Mouse (Mus musculus): ENCODE data around the gene Cyp3a13.
"Not testable (repeated sequence)": the region's sequence is repeated elsewhere in the genome, so short reads cannot be mapped to it uniquely, and the experiment has no call there.

The Cyp3a13 gene

DNA sequence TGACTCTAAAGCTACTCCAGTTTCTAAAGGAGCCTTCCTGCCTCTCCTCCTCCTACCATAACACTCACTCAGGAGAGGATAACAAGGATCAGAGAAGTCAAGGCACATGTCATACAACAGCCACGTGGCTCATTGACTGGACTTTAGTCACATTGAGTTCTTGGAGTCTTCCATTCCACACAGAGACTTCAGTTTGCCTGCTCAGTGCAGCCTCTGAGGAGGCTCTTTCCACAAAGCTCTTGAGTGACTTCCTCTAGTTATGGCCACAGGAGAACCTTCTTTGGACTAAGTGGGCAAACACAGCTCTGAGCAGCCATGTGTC is 49.1 kb downstream of the Cyp3a13 start:
- not testable (repeated sequence) for DNase-seq (ENCODE audit: low read depth, low spot score)

DNA sequence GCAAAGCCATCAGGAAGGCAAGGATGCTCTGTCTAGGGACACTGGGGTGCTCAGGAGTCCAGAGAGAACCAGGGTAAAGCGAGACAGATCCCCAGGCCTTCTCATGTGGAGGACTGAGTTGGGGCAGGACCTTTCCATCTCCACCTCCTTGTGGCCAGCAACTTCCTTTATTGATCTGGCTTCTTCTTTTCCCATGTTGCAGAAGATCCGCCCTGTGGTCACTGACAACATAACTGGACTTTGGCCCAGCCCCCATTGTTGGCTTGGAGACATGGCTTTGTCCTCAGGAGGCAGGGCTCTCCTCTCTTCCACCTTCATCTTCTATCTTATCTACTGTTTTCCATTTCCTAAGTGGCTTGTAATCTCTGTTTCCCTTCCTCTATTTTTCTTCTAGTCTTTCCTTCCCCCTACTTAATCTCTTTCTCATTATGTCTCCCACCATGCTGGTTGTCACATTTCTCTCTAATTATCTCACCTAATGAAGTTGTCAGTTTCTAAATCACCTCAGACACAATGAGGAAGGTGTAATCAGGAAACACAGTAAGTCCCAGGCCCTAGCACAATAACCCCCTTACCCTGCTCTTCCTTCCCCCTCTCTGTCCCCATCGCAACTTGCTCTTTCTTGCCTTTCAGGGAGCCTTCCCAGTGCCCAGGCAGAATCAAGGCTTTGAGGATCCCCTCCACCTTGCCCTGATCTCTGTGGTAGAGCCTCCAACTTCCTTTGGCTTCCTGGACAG is 49.6 kb downstream of the Cyp3a13 start, which contains the start of gene Pilrb2:
Pilrb2 (minus strand) TSS at position 172 of the 737 bp plus-strand sequence.
- not testable (repeated sequence) for DNase-seq (ENCODE audit: low read depth, low spot score)

DNA sequence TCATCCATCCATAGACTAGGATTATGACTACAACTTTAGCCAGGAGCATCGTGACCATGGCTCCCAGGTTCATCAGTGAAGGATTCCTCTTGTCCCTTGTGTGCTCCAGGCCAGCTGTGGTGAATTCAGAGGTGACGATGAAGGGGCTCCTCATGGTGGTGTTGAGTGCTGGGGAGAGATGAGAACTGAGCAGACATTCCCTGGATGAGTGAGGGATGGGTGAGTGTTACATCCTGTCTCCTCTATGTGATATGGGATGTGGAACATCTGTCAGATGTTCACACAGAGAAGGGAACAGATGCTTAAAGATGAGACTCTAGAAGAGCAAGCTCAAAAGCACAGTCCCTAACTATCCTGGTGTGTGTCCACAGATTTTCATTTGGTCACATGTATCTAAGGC is 52.8 kb downstream of the Cyp3a13 start:
- not testable (repeated sequence) for DNase-seq (ENCODE audit: low read depth, low spot score)

DNA sequence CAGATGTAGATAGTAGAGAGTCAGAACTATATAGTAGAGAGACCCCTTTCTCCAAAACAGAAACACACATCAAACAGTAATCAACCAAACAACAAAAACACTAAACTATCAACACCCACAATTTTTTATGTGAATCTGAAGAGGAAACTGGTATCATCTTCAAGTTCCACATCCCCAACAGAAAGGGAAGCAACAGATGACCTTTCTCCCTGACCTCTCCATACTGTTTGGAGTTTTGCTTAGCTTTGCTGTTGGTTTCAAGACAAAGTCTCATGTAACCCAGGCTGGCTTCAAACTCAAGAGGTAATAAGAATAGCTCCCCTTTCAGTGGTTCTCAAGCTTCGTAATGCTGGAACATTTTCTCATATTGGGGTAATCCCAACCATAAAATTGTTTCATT is 57.4 kb downstream of the Cyp3a13 start:
- DNase-seq (ENCODE audit: low read depth, low spot score): not testable (repeated sequence)

DNA sequence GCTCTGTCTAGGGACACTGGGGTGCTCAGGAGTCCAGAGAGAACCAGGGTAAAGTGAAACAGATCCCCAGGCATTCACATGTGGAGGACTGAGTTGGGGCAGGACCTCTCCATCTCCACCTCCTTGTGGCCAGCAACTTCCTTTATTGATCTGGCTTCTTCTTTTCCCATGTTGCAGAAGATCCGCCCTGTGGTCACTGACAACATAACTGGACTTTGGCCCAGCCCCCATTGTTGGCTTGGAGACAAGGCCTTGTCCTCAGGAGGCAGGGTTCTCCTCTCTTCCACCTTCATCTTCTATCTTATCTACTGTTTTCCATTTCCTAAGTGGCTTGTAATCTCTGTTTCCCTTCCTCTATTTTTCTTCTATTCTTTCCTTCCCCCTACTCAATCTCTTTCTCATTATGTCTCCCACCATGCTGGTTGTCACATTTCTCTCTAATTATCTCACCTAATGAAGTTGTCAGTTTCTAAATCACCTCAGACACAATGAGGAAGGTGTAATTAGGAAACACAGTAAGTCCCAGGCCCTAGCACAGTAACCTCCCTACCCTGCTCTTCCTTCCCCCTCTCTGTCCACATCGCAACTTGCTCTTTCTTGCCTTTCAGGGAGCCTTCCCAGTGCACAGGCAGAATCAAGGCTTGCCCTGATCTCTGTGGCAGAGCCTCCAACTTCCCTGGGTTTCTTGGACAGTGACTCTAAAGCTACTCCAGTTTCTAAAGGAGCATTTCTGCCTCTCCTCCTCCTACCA is 63.3 kb downstream of the Cyp3a13 start, which contains the start of gene Pilrb1:
Pilrb1 (minus strand) TSS at position 147 of the 751 bp plus-strand sequence.
- DNase-seq (ENCODE audit: low read depth, low spot score): not testable (repeated sequence)

DNA sequence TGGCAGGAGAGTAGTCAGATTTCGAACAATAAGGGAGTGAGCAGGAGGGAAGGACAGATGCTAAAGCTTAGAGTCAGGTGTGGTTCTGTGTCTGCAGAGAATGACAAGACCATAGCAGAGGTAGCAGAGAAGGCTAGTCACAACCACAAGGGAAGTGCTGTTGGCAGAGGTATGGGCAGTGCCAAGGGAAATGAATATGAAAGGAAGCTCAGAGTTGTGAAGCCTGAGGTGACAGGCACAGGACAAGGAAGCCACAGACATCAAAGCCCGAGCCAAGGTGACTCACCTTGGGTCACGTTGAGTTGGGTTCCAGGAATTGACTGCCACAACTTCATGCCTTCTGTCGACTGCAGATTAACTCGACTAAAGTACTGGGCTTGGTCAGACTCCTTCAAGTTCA is 64.5 kb downstream of the Cyp3a13 start:
- DNase-seq (ENCODE audit: low read depth, low spot score): not testable (repeated sequence)

DNA sequence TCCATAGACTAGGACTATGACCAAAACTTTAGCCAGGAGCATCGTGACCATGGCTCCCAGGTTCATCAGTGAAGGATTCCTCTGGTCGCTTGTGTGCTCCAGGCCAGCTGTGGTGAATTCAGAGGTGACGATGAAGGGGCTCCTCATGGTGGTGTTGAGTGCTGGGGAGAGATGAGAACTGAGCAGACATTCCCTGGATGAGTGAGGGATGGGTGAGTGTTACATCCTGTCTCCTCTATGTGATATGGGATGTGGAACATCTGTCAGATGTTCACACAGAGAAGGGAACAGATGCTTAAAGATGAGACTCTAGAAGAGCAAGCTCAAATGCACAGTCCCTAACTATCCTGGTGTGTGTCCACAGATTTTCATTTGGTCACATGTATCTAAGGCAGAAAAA is 66.5 kb downstream of the Cyp3a13 start:
- DNase-seq (ENCODE audit: low read depth, low spot score): not testable (repeated sequence)

DNA sequence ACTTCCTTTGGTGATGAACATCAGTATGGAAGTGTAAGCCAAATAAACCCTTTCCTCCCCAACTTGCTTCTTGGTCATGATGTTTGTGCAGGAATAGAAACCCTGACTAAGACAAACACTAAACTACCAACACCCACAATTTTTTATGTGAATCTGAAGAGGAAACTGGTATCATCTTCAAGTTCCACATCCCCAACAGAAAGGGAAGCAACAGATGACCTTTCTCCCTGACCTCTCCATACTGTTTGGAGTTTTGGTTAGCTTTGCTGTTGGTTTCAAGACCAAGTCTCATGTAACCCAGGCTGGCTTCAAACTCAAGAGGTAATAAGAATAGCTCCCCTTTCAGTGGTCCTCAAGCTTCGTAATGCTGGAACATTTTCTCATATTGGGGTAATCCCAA is 71.1 kb downstream of the Cyp3a13 start:
- DNase-seq (ENCODE audit: low read depth, low spot score): not testable (repeated sequence)

Measured in R1 (cell line).